Comparison of ENCODE assay signal across 9 mouse cellular contexts in the genomic region with DNA sequence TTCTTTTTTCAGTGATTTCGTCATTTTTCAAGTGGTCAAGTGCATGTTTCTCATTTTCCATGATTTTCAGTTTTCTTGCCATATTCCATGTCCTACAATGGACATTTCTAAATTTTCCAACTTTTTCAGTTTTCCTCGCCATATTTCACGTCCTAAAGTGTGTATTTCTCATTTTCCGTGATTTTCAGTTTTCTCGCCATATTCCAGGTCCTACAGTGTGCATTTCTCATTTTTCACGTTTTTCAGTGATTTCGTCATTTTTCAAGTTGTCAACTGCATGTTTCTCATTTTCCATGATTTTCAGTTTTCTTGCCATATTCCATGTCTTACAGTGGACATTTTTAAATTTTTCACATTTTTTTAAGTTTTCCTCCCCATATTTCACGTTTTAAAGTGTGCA. TPM values are rescaled to one million over a fixed set of nuclear protein-coding genes. Genes with fewer than 3 reads are reported as not detected.
DNase-seq lines count a peak whose midpoint lies in the region; ATAC-seq lines count a peak whose summit lies in the region.
"Not testable (repeated sequence)": the region's sequence is repeated elsewhere in the genome, so short reads cannot be mapped to it uniquely, and the experiment has no call there.
"Had no signal": no experiment of that assay in that cellular context is flagged by ENCODE, and none has a peak within 500 bp of the region (broad histone marks: within the 10 kb centered on the region; RNA-seq: fewer than 3 reads in every experiment).

No protein-coding gene starts in this region.

- H3K4me3 ChIP-seq in embryonic facial prominence, embryonic 11.5 days (ENCODE audit: low read depth, low read length); hindbrain, embryonic 15.5 days; liver, embryonic 11.5 days (ENCODE audit: low read depth, low read length); midbrain, embryonic 15.5 days: not testable (repeated sequence)

- peak; percentile 83 for ATAC-seq in embryonic facial prominence, embryonic 11.5 days (replicated peaks; ENCODE audit: insufficient number of reproducible peaks, low FRiP score, low TSS enrichment, low read depth)
- ATAC-seq in hindbrain, embryonic 15.5 days (ENCODE audit: low FRiP score, low read depth): peak; percentile 78
- ATAC-seq in liver, embryonic 11.5 days (replicated peaks; ENCODE audit: low FRiP score): peak; percentile 70
- peak; percentile 76 for ATAC-seq in midbrain, embryonic 15.5 days (replicated peaks)

- not testable (repeated sequence) for H3K27ac ChIP-seq in embryonic facial prominence, embryonic 11.5 days (replicated peaks; ENCODE audit: low read depth, low read length); hindbrain, embryonic 15.5 days (replicated peaks); liver, embryonic 11.5 days (ENCODE audit: low read depth, low read length); midbrain, embryonic 15.5 days

- not testable (repeated sequence) for H3K4me2 ChIP-seq in embryonic facial prominence, embryonic 11.5 days (ENCODE audit: low read depth, low read length); hindbrain, embryonic 15.5 days; liver, embryonic 11.5 days; midbrain, embryonic 15.5 days

- not testable (repeated sequence) for H3K27me3 ChIP-seq in embryonic facial prominence, embryonic 11.5 days (ENCODE audit: control insufficient read depth, insufficient read depth, low read length); hindbrain, embryonic 15.5 days; liver, embryonic 11.5 days (replicated peaks; ENCODE audit: control insufficient read depth, insufficient read depth, low read length); midbrain, embryonic 15.5 days (replicated peaks)

- not testable (repeated sequence) for H3K4me1 ChIP-seq in embryonic facial prominence, embryonic 11.5 days (ENCODE audit: control insufficient read depth, insufficient read depth, low read length); hindbrain, embryonic 15.5 days (replicated peaks); liver, embryonic 11.5 days (replicated peaks; ENCODE audit: control insufficient read depth, insufficient read depth, low read length); midbrain, embryonic 15.5 days

- WGBS in embryonic facial prominence, embryonic 11.5 days: 71% methylated on average over 7 of the region's 8 CpGs
- WGBS in hindbrain, embryonic 15.5 days: 70% methylated on average over 8 of the region's 8 CpGs
- WGBS in liver, embryonic 11.5 days: 68% methylated on average over 7 of the region's 8 CpGs
- WGBS in midbrain, embryonic 15.5 days: 73% methylated on average over 8 of the region's 8 CpGs

- H3K36me3 ChIP-seq in embryonic facial prominence, embryonic 11.5 days (replicated peaks; ENCODE audit: control insufficient read depth, insufficient read depth, low read depth, low read length); hindbrain, embryonic 15.5 days; liver, embryonic 11.5 days (ENCODE audit: control insufficient read depth, insufficient read depth, low read length); midbrain, embryonic 15.5 days (replicated peaks): not testable (repeated sequence)

- DNase-seq in embryonic facial prominence, embryonic 11.5 days (ENCODE audit: low spot score); liver, embryonic 11.5 days (ENCODE audit: low spot score): not testable (repeated sequence)
- peak; percentile 100 for DNase-seq in heart, adult 11 months
- DNase-seq in layer of hippocampus, adult 8-10 months (ENCODE audit: low spot score in 2 of 2): peak; percentile 98 to 99
- peak; percentile 55 to 100 for DNase-seq in spleen, postnatal 10 days (ENCODE audit: low spot score in 2 of 2)
- DNase-seq in urinary bladder, postnatal 25 days (ENCODE audit: low spot score): peak; percentile 88

- H3K9me3 ChIP-seq in embryonic facial prominence, embryonic 11.5 days (replicated peaks; ENCODE audit: control insufficient read depth, low read length); liver, embryonic 11.5 days (ENCODE audit: control insufficient read depth, low read length): not testable (repeated sequence)
- peaks cover 12% of the 10 kb centered on the region for H3K9me3 ChIP-seq in hindbrain, embryonic 15.5 days
- H3K9me3 ChIP-seq in midbrain, embryonic 15.5 days: peaks cover 15% of the 10 kb centered on the region

- not testable (repeated sequence) for H3K9ac ChIP-seq in embryonic facial prominence, embryonic 11.5 days (replicated peaks; ENCODE audit: low read length); hindbrain, embryonic 15.5 days; liver, embryonic 11.5 days (ENCODE audit: low read depth, low read length); midbrain, embryonic 15.5 days

RNA-seq across cellular contexts. Expression of a gene that starts 3.5 kb away (rescaled TPM):
- polyA plus RNA-seq in embryonic facial prominence, embryonic 11.5 days (2014; fragmentation: Nextera tagmentation; extraction: Ambion mirVana): not detected in 2 replicates
- polyA plus RNA-seq in hindbrain, embryonic 15.5 days (2015; fragmentation: Nextera tagmentation; extraction: Ambion mirVana): 0.25 TPM in 1 of 2 replicates, not detected in the other
- total RNA-seq in layer of hippocampus, adult 8-10 months (2022): not detected
- polyA plus RNA-seq in liver, embryonic 11.5 days (2014; fragmentation: Nextera tagmentation; extraction: Ambion mirVana): not detected in 2 replicates
- polyA plus RNA-seq in midbrain, embryonic 15.5 days (2015; fragmentation: Nextera tagmentation; extraction: Ambion mirVana): not detected in 2 replicates
- total RNA-seq: left cerebral cortex, postnatal 4 days had no signal

RNA-seq across cellular contexts. Expression of a gene that starts 5.9 kb away (rescaled TPM):
- not detected in 2 replicates for polyA plus RNA-seq in embryonic facial prominence, embryonic 11.5 days (2014; fragmentation: Nextera tagmentation; extraction: Ambion mirVana)
- polyA plus RNA-seq in hindbrain, embryonic 15.5 days (2015; fragmentation: Nextera tagmentation; extraction: Ambion mirVana): not detected in 2 replicates
- total RNA-seq in layer of hippocampus, adult 8-10 months (2022): not detected
- polyA plus RNA-seq in liver, embryonic 11.5 days (2014; fragmentation: Nextera tagmentation; extraction: Ambion mirVana): not detected in 2 replicates
- polyA plus RNA-seq in midbrain, embryonic 15.5 days (2015; fragmentation: Nextera tagmentation; extraction: Ambion mirVana): not detected in 2 replicates
- total RNA-seq: left cerebral cortex, postnatal 4 days had no signal

RNA-seq across cellular contexts. Expression of a gene that starts 6.3 kb away (rescaled TPM):
- polyA plus RNA-seq in embryonic facial prominence, embryonic 11.5 days (2014; fragmentation: Nextera tagmentation; extraction: Ambion mirVana): not detected in 2 replicates
- not detected in 2 replicates for polyA plus RNA-seq in hindbrain, embryonic 15.5 days (2015; fragmentation: Nextera tagmentation; extraction: Ambion mirVana)
- total RNA-seq in layer of hippocampus, adult 8-10 months (2022): under 1 TPM in 2 of 4 experiments, not detected in 2; 0.55 to 0.61 TPM
- polyA plus RNA-seq in liver, embryonic 11.5 days (2014; fragmentation: Nextera tagmentation; extraction: Ambion mirVana): not detected in 2 replicates
- polyA plus RNA-seq in midbrain, embryonic 15.5 days (2015; fragmentation: Nextera tagmentation; extraction: Ambion mirVana): not detected in 2 replicates

RNA-seq across cellular contexts. Expression of a gene that starts 8.8 kb away (rescaled TPM):
- not detected in 2 replicates for polyA plus RNA-seq in embryonic facial prominence, embryonic 11.5 days (2014; fragmentation: Nextera tagmentation; extraction: Ambion mirVana)
- polyA plus RNA-seq in hindbrain, embryonic 15.5 days (2015; fragmentation: Nextera tagmentation; extraction: Ambion mirVana): not detected in 2 replicates
- not detected for total RNA-seq in layer of hippocampus, adult 8-10 months (2022)
- polyA plus RNA-seq in liver, embryonic 11.5 days (2014; fragmentation: Nextera tagmentation; extraction: Ambion mirVana): not detected in 2 replicates
- polyA plus RNA-seq in midbrain, embryonic 15.5 days (2015; fragmentation: Nextera tagmentation; extraction: Ambion mirVana): not detected in 2 replicates
- total RNA-seq: left cerebral cortex, postnatal 4 days had no signal

RNA-seq across cellular contexts. Expression of a gene that starts 10.6 kb away (rescaled TPM):
- not detected in 2 replicates for polyA plus RNA-seq in embryonic facial prominence, embryonic 11.5 days (2014; fragmentation: Nextera tagmentation; extraction: Ambion mirVana)
- 0.31 TPM in 1 of 2 replicates, not detected in the other for polyA plus RNA-seq in hindbrain, embryonic 15.5 days (2015; fragmentation: Nextera tagmentation; extraction: Ambion mirVana)
- 1 to 10 TPM in 1 of 4 experiments, under 1 TPM in 2, not detected in 1; 0.52 to 1.4 (median 0.75) TPM for total RNA-seq in layer of hippocampus, adult 8-10 months (2022)
- polyA plus RNA-seq in liver, embryonic 11.5 days (2014; fragmentation: Nextera tagmentation; extraction: Ambion mirVana): not detected in 2 replicates
- 0.28 and 0.34 TPM in 2 replicates for polyA plus RNA-seq in midbrain, embryonic 15.5 days (2015; fragmentation: Nextera tagmentation; extraction: Ambion mirVana)
